Mouse (Mus musculus): ENCODE measurements around the gene Hspe1.

- no peak for TF ChIP-seq CTCF (IDR thresholded peaks at IDR 0.05; ENCODE audit: insufficient read depth, low read length)
- no peak for TF ChIP-seq POLR2A (IDR thresholded peaks at IDR 0.05; ENCODE audit: borderline replicate concordance, extremely low read depth, low read depth, low read length)
Observed at GRCm38 (mm10) chr1:55089498-55090064, 1.6 kb downstream of the Hspe1 start.

Measured in lung, adult 2 months (tissue).